In genomic region chr2:132582227-132582626, GRCm38 (mm10) we compare ENCODE assay signal across 8 mouse cellular contexts. TPM values are rescaled to one million over a fixed set of nuclear protein-coding genes. Genes with fewer than 3 reads are reported as not detected.
DNase-seq lines count a peak whose midpoint lies in the region; ATAC-seq and TF ChIP-seq lines count a peak whose summit lies in the region.

No protein-coding gene starts in this region.

- H3K4me3 ChIP-seq in midbrain, embryonic 11.5 days (ENCODE audit: low read depth, low read length) = no peak overlapping the region
- H3K4me3 ChIP-seq in midbrain, embryonic 10.5 days = no peak overlapping the region
- H3K4me3 ChIP-seq in forebrain, embryonic 16.5 days (replicated peaks; ENCODE audit: low read length) = no peak overlapping the region
- H3K4me3 ChIP-seq in stomach, postnatal 0 days (ENCODE audit: low read depth, low read length) = no peak overlapping the region

- H3K9ac ChIP-seq in midbrain, embryonic 11.5 days (ENCODE audit: low read length) = no peak overlapping the region
- no peak overlapping the region for H3K9ac ChIP-seq in forebrain, embryonic 16.5 days (replicated peaks; ENCODE audit: low read depth, low read length)
- H3K9ac ChIP-seq in stomach, postnatal 0 days (ENCODE audit: low read length) = no peak overlapping the region

- intact Hi-C loops in heart, postnatal 14 days (cut with DNase I) = no loop called here

- DNase-seq in midbrain, embryonic 11.5 days (ENCODE audit: low spot score, missing footprints) = peak; percentile 33
- no peak for DNase-seq in midbrain, embryonic 10.5 days (ENCODE audit: low spot score)
- DNase-seq in heart, postnatal 14 days = peak; percentile 80 to 83
- peak; percentile 71 to 77 for DNase-seq in layer of hippocampus, postnatal 36 days
- DNase-seq in stomach, postnatal 0 days (ENCODE audit: low spot score) = peak; percentile 83
- DNase-seq in c-Kit-positive CD71-positive TER-119-positive erythroid progenitor cells, embryonic 14.5 days (ENCODE audit: low spot score) = no peak

- TF ChIP-seq EP300 in stomach, postnatal 0 days (optimal IDR thresholded peaks at IDR 0.05) = no peak

- H3K9me3 ChIP-seq in midbrain, embryonic 11.5 days (ENCODE audit: control insufficient read depth, low read length) = no peaks in the 10 kb centered on the region; the same call in 1 of the 2 replicates
- peaks cover 5% of the 10 kb centered on the region; the same call in 1 of the 2 replicates for H3K9me3 ChIP-seq in midbrain, embryonic 10.5 days (replicated peaks)
- H3K9me3 ChIP-seq in forebrain, embryonic 16.5 days (ENCODE audit: control insufficient read depth, low read length) = no peaks in the 10 kb centered on the region
- H3K9me3 ChIP-seq in stomach, postnatal 0 days (ENCODE audit: control insufficient read depth, low read length) = no peaks in the 10 kb centered on the region

- 76% methylated on average over 4 of the region's 4 CpGs for WGBS in midbrain, embryonic 11.5 days
- WGBS in midbrain, embryonic 10.5 days = 85% methylated on average over 4 of the region's 4 CpGs
- WGBS in forebrain, embryonic 16.5 days = 7% methylated on average over 4 of the region's 4 CpGs
- 26% methylated on average over 4 of the region's 4 CpGs for WGBS in stomach, postnatal 0 days

- H3K27me3 ChIP-seq in midbrain, embryonic 11.5 days (ENCODE audit: control insufficient read depth, insufficient read depth, low read length) = no peaks in the 10 kb centered on the region
- H3K27me3 ChIP-seq in midbrain, embryonic 10.5 days (ENCODE audit: low read depth, poor library complexity, severe bottlenecking) = no peaks in the 10 kb centered on the region
- H3K27me3 ChIP-seq in forebrain, embryonic 16.5 days (replicated peaks; ENCODE audit: control insufficient read depth, insufficient read depth, low read length) = no peaks in the 10 kb centered on the region
- no peaks in the 10 kb centered on the region for H3K27me3 ChIP-seq in stomach, postnatal 0 days (ENCODE audit: control insufficient read depth, insufficient read depth, low read length)

- no peak for ATAC-seq in midbrain, embryonic 11.5 days (ENCODE audit: low FRiP score)
- peak; percentile 59 for ATAC-seq in forebrain, embryonic 16.5 days
- ATAC-seq in megakaryocyte-erythroid progenitor cell, adult 5-6 weeks (replicated peaks; ENCODE audit: low FRiP score, low TSS enrichment, poor library complexity, severe bottlenecking) = peak; percentile 52
- no peak for ATAC-seq in stomach, postnatal 0 days (ENCODE audit: low FRiP score, low TSS enrichment)

- TF ChIP-seq CTCF in stomach, postnatal 0 days (IDR thresholded peaks at IDR 0.05; ENCODE audit: low read depth) = no peak

- no peaks in the 10 kb centered on the region for H3K36me3 ChIP-seq in midbrain, embryonic 11.5 days (ENCODE audit: control insufficient read depth, insufficient read depth, low read length)
- no peaks in the 10 kb centered on the region for H3K36me3 ChIP-seq in midbrain, embryonic 10.5 days
- H3K36me3 ChIP-seq in forebrain, embryonic 16.5 days (ENCODE audit: control insufficient read depth, insufficient read depth) = no peaks in the 10 kb centered on the region
- H3K36me3 ChIP-seq in stomach, postnatal 0 days (ENCODE audit: control insufficient read depth, insufficient read depth, low read length) = no peaks in the 10 kb centered on the region

- H3K4me2 ChIP-seq in midbrain, embryonic 11.5 days = no peak overlapping the region
- peak overlapping the region; percentile 16; the same call in 1 of the 2 replicates for H3K4me2 ChIP-seq in forebrain, embryonic 16.5 days (ENCODE audit: low read length)
- H3K4me2 ChIP-seq in stomach, postnatal 0 days (replicated peaks; ENCODE audit: low read depth) = no peak overlapping the region

- no peaks in the 10 kb centered on the region for H3K4me1 ChIP-seq in midbrain, embryonic 11.5 days (ENCODE audit: control insufficient read depth, insufficient read depth, low read length)
- no peaks in the 10 kb centered on the region for H3K4me1 ChIP-seq in midbrain, embryonic 10.5 days
- peaks cover 12% of the 10 kb centered on the region for H3K4me1 ChIP-seq in forebrain, embryonic 16.5 days (replicated peaks; ENCODE audit: control insufficient read depth, insufficient read depth, low read length)
- H3K4me1 ChIP-seq in stomach, postnatal 0 days (replicated peaks; ENCODE audit: control insufficient read depth, insufficient read depth) = no peaks in the 10 kb centered on the region

- H3K27ac ChIP-seq in midbrain, embryonic 11.5 days (ENCODE audit: low read depth, low read length) = no peak overlapping the region
- H3K27ac ChIP-seq in midbrain, embryonic 10.5 days (replicated peaks) = no peak overlapping the region
- H3K27ac ChIP-seq in forebrain, embryonic 16.5 days (ENCODE audit: low read length) = peak overlapping the region; percentile 86
- H3K27ac ChIP-seq in stomach, postnatal 0 days (replicated peaks) = peak overlapping the region; percentile 65; the same call in 1 of the 2 replicates

RNA-seq across cellular contexts. Expression of gene Gpcpd1, which starts 5.3 kb away (rescaled TPM):
- 41.7 and 50.4 TPM in 2 replicates for polyA plus RNA-seq in midbrain, embryonic 11.5 days (2014; fragmentation: Nextera tagmentation; extraction: Ambion mirVana)
- polyA plus RNA-seq in midbrain, embryonic 10.5 days (2016; fragmentation: Nextera tagmentation; extraction: Ambion mirVana) = 29.2 and 41.1 TPM in 2 replicates
- 78.3 and 84.1 TPM in 2 replicates for polyA plus RNA-seq in forebrain, embryonic 16.5 days (2015; fragmentation: Nextera tagmentation; extraction: Ambion mirVana)
- total RNA-seq in heart, postnatal 14 days (2021) = 100 to 1,000 TPM; 219 to 274 TPM
- total RNA-seq in layer of hippocampus, postnatal 36 days (2021) = 10 to 100 TPM; 63.8 to 67.2 TPM
- total RNA-seq in megakaryocyte-erythroid progenitor cell, adult 5-6 weeks (2014; fragmentation: Nextera tagmentation) = 15.5 and 21.6 TPM in 2 replicates
- 18.6 and 30.4 TPM in 2 replicates for total RNA-seq in megakaryocyte-erythroid progenitor cell, adult 5-6 weeks (2017)
- polyA plus RNA-seq in stomach, postnatal 0 days (2015; fragmentation: Nextera tagmentation; extraction: Ambion mirVana) = 29.7 and 29.9 TPM in 2 replicates

Comparison
In these comparisons a context has a peak if more than half of its experiments do, and no peak if none do; other contexts are left out.
1. DNase-seq: peak in midbrain, embryonic 11.5 days (single experiment), heart, postnatal 14 days (2 of 2), layer of hippocampus, postnatal 36 days (2 of 2) and stomach, postnatal 0 days (single experiment); none in midbrain, embryonic 10.5 days (single experiment) and c-Kit-positive CD71-positive TER-119-positive erythroid progenitor cells, embryonic 14.5 days (single experiment).
2. ATAC-seq: peak in forebrain, embryonic 16.5 days (single experiment) and megakaryocyte-erythroid progenitor cell, adult 5-6 weeks (single experiment); none in midbrain, embryonic 11.5 days (single experiment) and stomach, postnatal 0 days (single experiment).
3. H3K27ac ChIP-seq: peak in forebrain, embryonic 16.5 days (single experiment) and stomach, postnatal 0 days (single experiment); none in midbrain, embryonic 11.5 days (single experiment) and midbrain, embryonic 10.5 days (single experiment).